Mouse (Mus musculus): ENCODE measurements at regions not wholly inside any gene's neighbourhood (a gene's known extent, or its start where the extent isn't known, plus 50 kb on each side); places are given as distances from the start of the nearest gene placed in this dataset.

GRCm38 (mm10) chr10:20891426-20891825 is 60.9 kb upstream of the Ahi1 start:
- H3K36me3 ChIP-seq (ENCODE audit: control insufficient read depth, insufficient read depth, low read length): no peaks in the 10 kb centered on the region
- no peak overlapping the region for H3K27ac ChIP-seq (replicated peaks; ENCODE audit: insufficient read depth, low read depth, low read length)
- DNase-seq (ENCODE audit: extremely low read depth, low read depth, low spot score): no peak
- H3K4me3 ChIP-seq (ENCODE audit: insufficient read depth, low read depth, low read length): no peak overlapping the region
- WGBS: 74% methylated on average over 6 of the region's 6 CpGs
- no peaks in the 10 kb centered on the region for H3K27me3 ChIP-seq (ENCODE audit: control insufficient read depth, insufficient read depth, low read length)
- H3K4me1 ChIP-seq (ENCODE audit: control insufficient read depth, insufficient read depth, low read length): no peaks in the 10 kb centered on the region
- no peak for TF ChIP-seq CTCF (IDR thresholded peaks at IDR 0.05; ENCODE audit: low read depth, low read length)
- no peak for TF ChIP-seq POLR2A (IDR thresholded peaks at IDR 0.05; ENCODE audit: extremely low read depth, insufficient read depth, low read length)
- H3K79me2 ChIP-seq (ENCODE audit: control insufficient read depth, insufficient read depth, low read length): no peaks in the 10 kb centered on the region
- no peak overlapping the region for H3K9ac ChIP-seq (ENCODE audit: low read depth, low read length)

GRCm38 (mm10) chr10:20883618-20884017 is 68.7 kb upstream of the Ahi1 start:
- Histone ChIP-seq H3K27me3 (ENCODE audit: control insufficient read depth, insufficient read depth, low read length) (no peaks in the 10 kb centered on the region), H3K9ac (ENCODE audit: low read depth, low read length) (no peak overlapping the region), H3K36me3 (ENCODE audit: control insufficient read depth, insufficient read depth, low read length) (no peaks in the 10 kb centered on the region), H3K4me1 (ENCODE audit: control insufficient read depth, insufficient read depth, low read length) (no peaks in the 10 kb centered on the region), H3K79me2 (ENCODE audit: control insufficient read depth, insufficient read depth, low read length) (no peaks in the 10 kb centered on the region), H3K4me3 (ENCODE audit: insufficient read depth, low read depth, low read length) (no peak overlapping the region), H3K27ac (replicated peaks; ENCODE audit: insufficient read depth, low read depth, low read length) (no peak overlapping the region)
- TF ChIP-seq CTCF (IDR thresholded peaks at IDR 0.05; ENCODE audit: low read depth, low read length) (no peak), POLR2A (IDR thresholded peaks at IDR 0.05; ENCODE audit: extremely low read depth, insufficient read depth, low read length) (no peak)
- no peak for DNase-seq (ENCODE audit: extremely low read depth, low read depth, low spot score)
- WGBS: 84% methylated on average over 5 of the region's 5 CpGs

GRCm38 (mm10) chr10:20882599-20882998 is 69.7 kb upstream of the Ahi1 start:
- Histone ChIP-seq H3K4me1 (ENCODE audit: control insufficient read depth, insufficient read depth, low read length) (no peaks in the 10 kb centered on the region), H3K27me3 (ENCODE audit: control insufficient read depth, insufficient read depth, low read length) (no peaks in the 10 kb centered on the region), H3K79me2 (ENCODE audit: control insufficient read depth, insufficient read depth, low read length) (no peaks in the 10 kb centered on the region), H3K9ac (ENCODE audit: low read depth, low read length) (no peak overlapping the region), H3K4me3 (ENCODE audit: insufficient read depth, low read depth, low read length) (no peak overlapping the region), H3K27ac (replicated peaks; ENCODE audit: insufficient read depth, low read depth, low read length) (no peak overlapping the region), H3K36me3 (ENCODE audit: control insufficient read depth, insufficient read depth, low read length) (no peaks in the 10 kb centered on the region)
- TF ChIP-seq CTCF (IDR thresholded peaks at IDR 0.05; ENCODE audit: low read depth, low read length): no peak
- no peak for TF ChIP-seq POLR2A (IDR thresholded peaks at IDR 0.05; ENCODE audit: extremely low read depth, insufficient read depth, low read length)
- no peak for DNase-seq (ENCODE audit: extremely low read depth, low read depth, low spot score)
- WGBS: 91% methylated on average over 8 of the region's 8 CpGs

- H3K4me3 ChIP-seq (ENCODE audit: insufficient read depth, low read depth, low read length): no peak overlapping the region
- H3K79me2 ChIP-seq (ENCODE audit: control insufficient read depth, insufficient read depth, low read length): no peaks in the 10 kb centered on the region
- no peak overlapping the region for H3K27ac ChIP-seq (replicated peaks; ENCODE audit: insufficient read depth, low read depth, low read length)
- H3K36me3 ChIP-seq (ENCODE audit: control insufficient read depth, insufficient read depth, low read length): no peaks in the 10 kb centered on the region
- TF ChIP-seq CTCF (IDR thresholded peaks at IDR 0.05; ENCODE audit: low read depth, low read length) (no peak), POLR2A (IDR thresholded peaks at IDR 0.05; ENCODE audit: extremely low read depth, insufficient read depth, low read length) (no peak)
- no peak overlapping the region for H3K9ac ChIP-seq (ENCODE audit: low read depth, low read length)
- no peaks in the 10 kb centered on the region for H3K27me3 ChIP-seq (ENCODE audit: control insufficient read depth, insufficient read depth, low read length)
- 86% methylated on average over 4 of the region's 4 CpGs for WGBS
- DNase-seq (ENCODE audit: extremely low read depth, low read depth, low spot score): no peak
- H3K4me1 ChIP-seq (ENCODE audit: control insufficient read depth, insufficient read depth, low read length): no peaks in the 10 kb centered on the region
Measured at GRCm38 (mm10) chr10:20880251-20880650, 72.1 kb upstream of the Ahi1 start.

- Histone ChIP-seq H3K4me3 (ENCODE audit: insufficient read depth, low read depth, low read length) (no peak overlapping the region), H3K4me1 (ENCODE audit: control insufficient read depth, insufficient read depth, low read length) (no peaks in the 10 kb centered on the region), H3K9ac (ENCODE audit: low read depth, low read length) (no peak overlapping the region), H3K36me3 (ENCODE audit: control insufficient read depth, insufficient read depth, low read length) (no peaks in the 10 kb centered on the region), H3K27ac (replicated peaks; ENCODE audit: insufficient read depth, low read depth, low read length) (no peak overlapping the region), H3K79me2 (ENCODE audit: control insufficient read depth, insufficient read depth, low read length) (no peaks in the 10 kb centered on the region), H3K27me3 (ENCODE audit: control insufficient read depth, insufficient read depth, low read length) (no peaks in the 10 kb centered on the region)
- WGBS: 76% methylated on average over 8 of the region's 8 CpGs
- no peak for TF ChIP-seq CTCF (IDR thresholded peaks at IDR 0.05; ENCODE audit: low read depth, low read length)
- no peak for TF ChIP-seq POLR2A (IDR thresholded peaks at IDR 0.05; ENCODE audit: extremely low read depth, insufficient read depth, low read length)
- DNase-seq (ENCODE audit: extremely low read depth, low read depth, low spot score): peak; percentile 2
Measured at GRCm38 (mm10) chr10:20879482-20879881, 72.9 kb upstream of the Ahi1 start.

- H3K27me3 ChIP-seq (ENCODE audit: control insufficient read depth, insufficient read depth, low read length): no peaks in the 10 kb centered on the region
- no peaks in the 10 kb centered on the region for H3K36me3 ChIP-seq (ENCODE audit: control insufficient read depth, insufficient read depth, low read length)
- H3K27ac ChIP-seq (replicated peaks; ENCODE audit: insufficient read depth, low read depth, low read length): no peak overlapping the region
- H3K9ac ChIP-seq (ENCODE audit: low read depth, low read length): no peak overlapping the region
- TF ChIP-seq CTCF (IDR thresholded peaks at IDR 0.05; ENCODE audit: low read depth, low read length): no peak
- TF ChIP-seq POLR2A (IDR thresholded peaks at IDR 0.05; ENCODE audit: extremely low read depth, insufficient read depth, low read length): no peak
- no peaks in the 10 kb centered on the region for H3K79me2 ChIP-seq (ENCODE audit: control insufficient read depth, insufficient read depth, low read length)
- H3K4me1 ChIP-seq (ENCODE audit: control insufficient read depth, insufficient read depth, low read length): no peaks in the 10 kb centered on the region
- 87% methylated on average over 12 of the region's 12 CpGs for WGBS
- no peak for DNase-seq (ENCODE audit: extremely low read depth, low read depth, low spot score)
- H3K4me3 ChIP-seq (ENCODE audit: insufficient read depth, low read depth, low read length): no peak overlapping the region
Measured at GRCm38 (mm10) chr10:20867076-20867475, 85.3 kb upstream of the Ahi1 start.
